Mouse (Mus musculus) heart, postnatal 0 days (tissue): Measurements from ENCODE around the gene Aldh3a2. TPM values are rescaled to one million over a fixed set of nuclear protein-coding genes. Genes with fewer than 3 reads are reported as not detected.
"Not testable (repeated sequence)": the region's sequence is repeated elsewhere in the genome, so short reads cannot be mapped to it uniquely, and the experiment has no call there.

Experiments used
- ATAC-seq: fragments of 200-750 bp; cut with Nextera tagmentation; 2 replicates; pipeline ENCODE4 v1.8.0; 2017; ENCODE audit warnings: low read depth, moderate number of reproducible peaks, moderate library complexity; ENCODE audit not compliant: insufficient read depth
- DNase-seq: peaks from one replicate; pipeline ENCODE4 v3.0.0-alpha.2; 2016; ENCODE audit warnings: low spot score
- H3K27ac ChIP-seq: fragments of 300-500 bp; sonication (generic); 2 replicates; pipeline ENCODE4 v1.5.1; 2014; ENCODE audit warnings: low read depth, mild to moderate bottlenecking
- H3K27me3 ChIP-seq: fragments of 300-500 bp; sonication (generic); 2 replicates; pipeline ENCODE4 v1.6.1; 2014; ENCODE audit warnings: low read length, mixed read lengths; ENCODE audit not compliant: control insufficient read depth, insufficient read depth
- H3K36me3 ChIP-seq: fragments of 300-500 bp; sonication (generic); replicated peaks from 2 replicates; pipeline ENCODE4 v1.6.1; 2014; ENCODE audit warnings: low read length, mixed read lengths; ENCODE audit not compliant: control insufficient read depth, insufficient read depth
- H3K4me1 ChIP-seq: fragments of 300-500 bp; sonication (generic); 2 replicates; pipeline ENCODE4 v1.6.1; 2014; ENCODE audit warnings: antibody characterized with exemption; ENCODE audit not compliant: control insufficient read depth, insufficient read depth
- H3K4me2 ChIP-seq: fragments of 300-500 bp; sonication (generic); 2 replicates; pipeline ENCODE4 v1.6.1; 2014; ENCODE audit warnings: low read depth, mild to moderate bottlenecking, low read length, moderate library complexity
- H3K4me3 ChIP-seq: fragments of 300-500 bp; sonication (generic); 2 replicates; pipeline ENCODE4 v1.5.1; 2014; ENCODE audit warnings: low read depth, low read length
- H3K9ac ChIP-seq: fragments of 300-500 bp; sonication (generic); replicated peaks from 2 replicates; pipeline ENCODE4 v1.6.1; 2014; ENCODE audit warnings: low read depth, low read length, mixed read lengths
- H3K9me3 ChIP-seq: fragments of 300-500 bp; sonication (generic); replicated peaks from 2 replicates; pipeline ENCODE4 v1.6.1; 2016; ENCODE audit warnings: low read length; ENCODE audit not compliant: control insufficient read depth
- CTCF ChIP-seq: IDR thresholded peaks from 2 replicates; pipeline ENCODE4 v1.5.1; 2016; ENCODE audit warnings: antibody characterized with exemption, control low read depth, low read depth
- EP300 ChIP-seq: IDR thresholded peaks from 2 replicates; pipeline ENCODE4 v1.6.1; 2016; ENCODE audit warnings: antibody characterized with exemption, low read depth
- WGBS: fragments of 180-500 bp; shearing (Covaris S2); extraction: QIAGEN DNeasy Blood & Tissue Kit; methylation state at CpG from one replicate; pipeline ENCODE4 v1.1.7; 2014; 5-methylcytosine and 5-hydroxymethylcytosine counted together
- polyA plus RNA-seq: library from polyadenylated mRNA; unstranded; fragments of >200 nt; fragmentation: Nextera tagmentation; extraction: Ambion mirVana; gene quantifications from 2 replicates; pipeline ENCODE4 v1.2.1, GENCODE M21; 2015
- total RNA-seq: library from RNA; depleted of rRNA; stranded (reverse); fragments of >200 nt; gene quantifications from 2 replicates; pipeline ENCODE4 v1.2.3, GENCODE M21; 2014; ENCODE audit warnings: low replicate concordance

The Aldh3a2 gene
- total and polyA plus RNA-seq, 2 experiments from 2014 or later: 29.1 to 36.0 TPM

DNA sequence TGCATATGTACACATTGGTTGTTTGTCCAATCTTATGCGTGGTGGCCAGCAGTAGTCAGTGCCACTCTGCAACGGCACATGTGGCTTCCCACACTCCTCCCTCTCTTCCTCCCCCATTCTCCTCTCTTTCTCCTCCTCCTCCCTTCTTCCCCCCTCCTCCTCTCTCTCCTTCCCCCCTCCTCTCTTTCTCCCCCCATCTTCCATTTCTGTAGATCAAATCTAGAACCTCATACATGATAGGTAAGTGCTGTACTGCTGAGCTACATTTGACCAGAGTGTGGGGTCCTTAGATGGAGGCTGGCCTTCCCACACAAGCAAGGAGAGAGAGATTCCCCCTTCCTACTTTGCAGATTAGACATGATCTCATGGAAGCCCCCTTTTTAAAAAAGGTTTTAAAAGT lies 74.5 kb downstream of the Aldh3a2 start:
- ATAC-seq (no peak), DNase-seq (no peak)
- no peak overlapping the region for H3K9ac ChIP-seq
- H3K4me3 ChIP-seq: no peak overlapping the region
- no peaks in the 10 kb centered on the region for H3K9me3 ChIP-seq
- H3K4me2 ChIP-seq: no peak overlapping the region
- TF ChIP-seq EP300: no peak
- TF ChIP-seq CTCF: no peak
- no peaks in the 10 kb centered on the region for H3K27me3 ChIP-seq
- WGBS: 91% methylated on average over 2 of the region's 2 CpGs
- H3K4me1 ChIP-seq: no peaks in the 10 kb centered on the region
- H3K36me3 ChIP-seq: no peaks in the 10 kb centered on the region
- H3K27ac ChIP-seq: no peak overlapping the region

DNA sequence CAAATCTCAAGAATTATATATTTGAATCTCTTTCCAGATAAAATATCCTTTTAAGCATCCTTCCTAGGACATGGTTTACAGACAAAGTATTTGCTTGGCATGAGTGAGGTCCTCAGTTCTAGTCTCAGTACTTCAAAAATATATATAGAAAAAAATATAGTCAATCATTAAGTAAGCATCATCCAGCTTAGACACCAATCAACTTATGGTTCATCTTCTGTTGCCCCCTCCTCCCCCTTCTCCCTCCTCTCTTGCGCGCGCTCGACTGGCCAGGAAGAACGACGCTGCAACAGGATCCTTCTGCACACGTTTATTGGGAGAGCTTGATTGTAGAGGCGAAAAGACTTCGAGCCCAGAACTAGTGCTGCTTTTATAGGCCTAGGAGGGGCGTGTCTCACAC lies 75.1 kb downstream of the Aldh3a2 start:
- not testable (repeated sequence) for H3K27me3 ChIP-seq, H3K4me2 ChIP-seq, H3K4me1 ChIP-seq, H3K9ac ChIP-seq, H3K4me3 ChIP-seq, H3K9me3 ChIP-seq, ATAC-seq, DNase-seq, H3K36me3 ChIP-seq, H3K27ac ChIP-seq
- WGBS: 92% methylated on average over 7 of the region's 10 CpGs

DNA sequence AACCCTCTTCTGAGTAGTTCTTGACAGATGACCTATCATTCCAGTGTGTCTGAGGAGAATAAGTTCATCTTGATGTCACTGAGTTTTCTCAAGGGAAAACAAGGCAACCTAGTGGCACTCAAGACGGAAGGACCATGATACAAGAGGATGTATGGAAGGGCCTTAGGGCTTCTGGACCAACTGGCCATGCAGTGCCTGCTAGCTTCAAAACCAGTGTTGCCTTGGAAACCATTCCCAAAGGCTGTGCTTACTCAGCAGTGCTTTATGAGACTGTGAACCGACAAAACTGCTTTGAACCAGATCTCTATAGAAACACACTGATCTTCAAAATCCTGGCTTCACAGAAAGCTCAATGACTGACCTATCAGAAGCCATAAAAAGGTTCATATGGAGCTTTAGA lies 76.5 kb downstream of the Aldh3a2 start:
- ATAC-seq: no peak
- no peak for TF ChIP-seq CTCF
- TF ChIP-seq EP300: no peak
- Histone ChIP-seq H3K9ac (no peak overlapping the region), H3K4me2 (no peak overlapping the region), H3K36me3 (no peaks in the 10 kb centered on the region), H3K4me3 (no peak overlapping the region), H3K27ac (no peak overlapping the region), H3K9me3 (no peaks in the 10 kb centered on the region), H3K4me1 (no peaks in the 10 kb centered on the region), H3K27me3 (no peaks in the 10 kb centered on the region)
- no peak for DNase-seq
- WGBS: 82% methylated on average over 2 of the region's 2 CpGs

DNA sequence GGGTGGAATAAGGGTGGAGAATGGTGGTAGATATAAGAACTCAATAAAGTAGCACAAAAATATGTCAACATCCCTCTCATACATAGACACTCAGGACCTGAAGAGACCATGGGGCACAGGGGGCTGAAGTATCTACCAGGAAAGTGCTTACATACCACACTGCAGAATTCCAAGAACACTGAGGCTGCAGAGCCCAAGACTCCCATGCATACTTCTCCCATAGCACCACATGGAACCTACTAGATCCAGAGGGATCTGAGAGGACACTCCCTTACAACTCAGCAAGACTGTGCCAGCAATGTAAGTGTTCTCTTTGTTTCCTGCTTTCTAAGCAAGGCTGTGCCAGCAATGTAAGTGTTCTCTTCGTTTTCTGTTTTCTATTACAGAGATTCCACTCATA lies 83.4 kb downstream of the Aldh3a2 start:
- no peaks in the 10 kb centered on the region for H3K36me3 ChIP-seq
- ATAC-seq: no peak
- no peak overlapping the region for H3K4me2 ChIP-seq
- no peak for DNase-seq
- no peak overlapping the region for H3K9ac ChIP-seq
- TF ChIP-seq EP300 (no peak), CTCF (no peak)
- no peak overlapping the region for H3K4me3 ChIP-seq
- no peaks in the 10 kb centered on the region for H3K9me3 ChIP-seq
- no peaks in the 10 kb centered on the region for H3K4me1 ChIP-seq
- H3K27me3 ChIP-seq: no peaks in the 10 kb centered on the region
- WGBS: 81% methylated on average over 1 of the region's 1 CpGs
- no peak overlapping the region for H3K27ac ChIP-seq

DNA sequence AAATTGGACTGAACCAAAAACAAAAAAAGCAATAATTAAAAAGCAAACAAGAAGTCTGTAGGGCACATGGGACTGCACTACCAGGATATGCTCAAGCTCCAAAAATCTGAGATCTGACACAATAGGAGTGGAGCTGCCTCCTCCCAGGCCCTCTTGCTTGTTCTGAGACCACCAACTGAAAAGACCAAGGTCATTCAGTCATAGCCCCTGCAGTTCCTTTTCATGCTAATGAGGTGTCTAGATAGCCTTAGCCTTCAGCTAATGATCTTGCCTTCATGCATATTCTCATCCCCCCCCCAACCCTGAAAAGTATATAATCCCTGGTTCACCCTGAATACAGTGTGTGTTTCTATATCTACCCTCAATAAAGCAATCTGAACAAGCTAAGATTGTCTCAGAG lies 85.6 kb downstream of the Aldh3a2 start:
- no peak overlapping the region for H3K4me3 ChIP-seq
- H3K27me3 ChIP-seq: no peaks in the 10 kb centered on the region
- ATAC-seq (no peak), DNase-seq (no peak)
- H3K4me1 ChIP-seq: no peaks in the 10 kb centered on the region
- no peaks in the 10 kb centered on the region for H3K36me3 ChIP-seq
- H3K4me2 ChIP-seq: no peak overlapping the region
- H3K9ac ChIP-seq: no peak overlapping the region
- H3K9me3 ChIP-seq: no peaks in the 10 kb centered on the region
- H3K27ac ChIP-seq: no peak overlapping the region
- no peak for TF ChIP-seq CTCF
- no peak for TF ChIP-seq EP300

DNA sequence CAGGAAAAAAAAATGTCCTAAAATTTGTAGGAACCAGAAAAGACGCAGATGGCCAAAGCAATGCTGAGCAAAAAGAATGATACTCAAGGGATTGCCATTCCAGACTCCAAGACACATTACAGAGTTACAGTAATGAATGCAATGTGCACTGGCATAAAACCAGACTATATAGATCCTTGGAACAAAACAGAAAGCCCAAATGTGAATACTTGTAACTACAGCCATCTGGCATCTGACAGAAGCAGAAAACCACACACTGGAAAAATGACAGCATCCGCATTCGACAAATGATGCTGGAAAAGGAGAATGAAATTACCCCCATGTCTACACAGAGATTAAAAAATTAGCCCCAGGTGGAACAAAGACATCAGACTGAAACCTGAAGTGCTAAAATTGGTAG lies 86.9 kb downstream of the Aldh3a2 start:
- Histone ChIP-seq H3K36me3 (no peaks in the 10 kb centered on the region), H3K27me3 (no peaks in the 10 kb centered on the region), H3K4me3 (no peak overlapping the region), H3K9ac (no peak overlapping the region), H3K4me1 (no peaks in the 10 kb centered on the region; the same call in 1 of the 2 replicates), H3K4me2 (no peak overlapping the region), H3K9me3 (no peaks in the 10 kb centered on the region), H3K27ac (no peak overlapping the region)
- 80% methylated on average over 3 of the region's 3 CpGs for WGBS
- TF ChIP-seq CTCF (no peak), EP300 (no peak)
- DNase-seq (no peak), ATAC-seq (no peak)
